Mouse (Mus musculus): ENCODE results near the gene Usp4. TPM values are rescaled to one million over a fixed set of nuclear protein-coding genes. Genes with fewer than 3 reads are reported as not detected.

Usp4 gene
- polyA plus RNA-seq (2014; fragmentation: Nextera tagmentation; extraction: Ambion mirVana): 100.0 and 113 TPM in 2 replicates

GRCm38 (mm10) chr9:108347540-108348289 is at the start of gene Usp4:
TSS of gene Usp4 (plus strand) at chr9:108347853.
- H3K4me2 ChIP-seq: peak within 1 kb of the TSS; percentile 92
- WGBS (ENCODE audit: insufficient replicate concordance): under 1% methylated on average over 74 of the region's 75 CpGs
- peak; percentile 95 for ATAC-seq (replicated peaks; ENCODE audit: insufficient number of reproducible peaks, low FRiP score, low TSS enrichment)
- peaks cover 7% of the 10 kb centered on the region for H3K4me1 ChIP-seq (ENCODE audit: control insufficient read depth, insufficient read depth, low read length)
- H3K9me3 ChIP-seq (replicated peaks; ENCODE audit: control insufficient read depth, low read length): no peaks in the 10 kb centered on the region
- H3K9ac ChIP-seq (ENCODE audit: low read depth, low read length): peak within 1 kb of the TSS; percentile 79
- H3K27ac ChIP-seq (ENCODE audit: low read depth, low read length): peak within 1 kb of the TSS; percentile 97
- peak within 1 kb of the TSS; percentile 96 for H3K4me3 ChIP-seq (ENCODE audit: low read depth, low read length)
- no peaks in the 10 kb centered on the region for H3K27me3 ChIP-seq (ENCODE audit: control insufficient read depth, insufficient read depth, low read length)
- peaks cover 22% of the 10 kb centered on the region for H3K36me3 ChIP-seq (ENCODE audit: control insufficient read depth, insufficient read depth, low read length)

GRCm38 (mm10) chr9:108301853-108302252 is 45.8 kb upstream of the Usp4 start:
- peaks cover 5% of the 10 kb centered on the region; the same call in 1 of the 2 replicates for H3K36me3 ChIP-seq (ENCODE audit: control insufficient read depth, insufficient read depth, low read length)
- H3K27ac ChIP-seq (ENCODE audit: low read depth, low read length): no peak overlapping the region
- H3K9ac ChIP-seq (ENCODE audit: low read depth, low read length): no peak overlapping the region
- H3K27me3 ChIP-seq (ENCODE audit: control insufficient read depth, insufficient read depth, low read length): no peaks in the 10 kb centered on the region
- peaks cover 11% of the 10 kb centered on the region; the same call in 1 of the 2 replicates for H3K4me1 ChIP-seq (ENCODE audit: control insufficient read depth, insufficient read depth, low read length)
- WGBS (ENCODE audit: insufficient replicate concordance): 74% methylated on average over 3 of the region's 3 CpGs
- no peak overlapping the region for H3K4me3 ChIP-seq (ENCODE audit: low read depth, low read length)
- H3K4me2 ChIP-seq: no peak overlapping the region
- ATAC-seq (replicated peaks; ENCODE audit: insufficient number of reproducible peaks, low FRiP score, low TSS enrichment): no peak
- no peaks in the 10 kb centered on the region for H3K9me3 ChIP-seq (replicated peaks; ENCODE audit: control insufficient read depth, low read length)

DNA sequence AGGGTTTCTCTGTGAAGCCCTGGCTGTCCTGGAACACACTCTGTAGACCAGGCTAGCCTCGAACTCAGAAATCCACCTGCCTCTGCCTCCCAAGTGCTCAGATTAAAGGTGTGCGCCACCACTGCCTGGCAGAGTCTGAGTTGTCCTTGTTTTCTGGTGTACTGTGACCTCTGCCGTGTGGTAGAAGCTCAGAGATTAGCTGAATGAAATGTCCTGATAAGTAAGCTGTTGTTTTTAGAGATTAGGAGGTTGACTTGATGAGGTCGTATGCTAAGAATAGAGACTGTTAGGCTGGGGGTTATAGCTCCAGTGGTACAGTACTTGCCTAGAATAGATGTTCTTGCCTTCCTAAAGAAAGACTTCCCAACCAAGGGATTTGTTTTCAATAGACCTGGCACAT is 42.9 kb upstream of the Usp4 start:
- Histone ChIP-seq H3K27ac (ENCODE audit: low read depth, low read length) (peak overlapping the region; percentile 100), H3K4me3 (ENCODE audit: low read depth, low read length) (peak overlapping the region; percentile 83), H3K4me1 (ENCODE audit: control insufficient read depth, insufficient read depth, low read length) (peaks cover 19% of the 10 kb centered on the region), H3K9me3 (replicated peaks; ENCODE audit: control insufficient read depth, low read length) (no peaks in the 10 kb centered on the region), H3K36me3 (ENCODE audit: control insufficient read depth, insufficient read depth, low read length) (peaks cover 5% of the 10 kb centered on the region; the same call in 1 of the 2 replicates), H3K4me2 (peak overlapping the region; percentile 94), H3K27me3 (ENCODE audit: control insufficient read depth, insufficient read depth, low read length) (no peaks in the 10 kb centered on the region), H3K9ac (ENCODE audit: low read depth, low read length) (peak overlapping the region; percentile 93)
- 33% methylated on average over 4 of the region's 4 CpGs for WGBS (ENCODE audit: insufficient replicate concordance)
- ATAC-seq (replicated peaks; ENCODE audit: insufficient number of reproducible peaks, low FRiP score, low TSS enrichment): no peak

DNA sequence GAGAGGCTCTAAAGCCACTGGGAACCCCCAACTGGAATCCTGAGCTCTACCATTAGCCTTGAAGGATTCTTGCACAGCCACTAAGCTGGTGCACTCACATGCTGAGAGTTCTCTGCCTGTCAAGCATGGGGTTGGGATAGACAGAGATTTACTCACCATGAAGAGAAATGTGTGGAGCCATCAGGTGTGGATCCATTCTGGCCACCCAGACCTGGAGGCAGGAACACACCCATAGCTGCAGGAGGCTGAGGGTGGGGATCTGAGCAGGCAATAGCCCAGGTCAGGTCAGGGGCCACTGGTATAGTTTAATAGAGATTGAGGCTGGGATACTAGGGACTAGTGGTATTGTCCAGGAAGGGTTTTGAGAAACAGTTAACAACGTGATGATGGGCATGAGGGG is 42.5 kb upstream of the Usp4 start:
- no peak for ATAC-seq (replicated peaks; ENCODE audit: insufficient number of reproducible peaks, low FRiP score, low TSS enrichment)
- peak overlapping the region; percentile 94 for H3K4me2 ChIP-seq
- H3K9ac ChIP-seq (ENCODE audit: low read depth, low read length): peak overlapping the region; percentile 93
- WGBS (ENCODE audit: insufficient replicate concordance): 0% methylated on average over 1 of the region's 1 CpGs
- H3K36me3 ChIP-seq (ENCODE audit: control insufficient read depth, insufficient read depth, low read length): peaks cover 5% of the 10 kb centered on the region; the same call in 1 of the 2 replicates
- peak overlapping the region; percentile 100 for H3K27ac ChIP-seq (ENCODE audit: low read depth, low read length)
- no peaks in the 10 kb centered on the region for H3K9me3 ChIP-seq (replicated peaks; ENCODE audit: control insufficient read depth, low read length)
- H3K4me3 ChIP-seq (ENCODE audit: low read depth, low read length): peak overlapping the region; percentile 83
- H3K4me1 ChIP-seq (ENCODE audit: control insufficient read depth, insufficient read depth, low read length): peaks cover 19% of the 10 kb centered on the region
- H3K27me3 ChIP-seq (ENCODE audit: control insufficient read depth, insufficient read depth, low read length): no peaks in the 10 kb centered on the region

DNA sequence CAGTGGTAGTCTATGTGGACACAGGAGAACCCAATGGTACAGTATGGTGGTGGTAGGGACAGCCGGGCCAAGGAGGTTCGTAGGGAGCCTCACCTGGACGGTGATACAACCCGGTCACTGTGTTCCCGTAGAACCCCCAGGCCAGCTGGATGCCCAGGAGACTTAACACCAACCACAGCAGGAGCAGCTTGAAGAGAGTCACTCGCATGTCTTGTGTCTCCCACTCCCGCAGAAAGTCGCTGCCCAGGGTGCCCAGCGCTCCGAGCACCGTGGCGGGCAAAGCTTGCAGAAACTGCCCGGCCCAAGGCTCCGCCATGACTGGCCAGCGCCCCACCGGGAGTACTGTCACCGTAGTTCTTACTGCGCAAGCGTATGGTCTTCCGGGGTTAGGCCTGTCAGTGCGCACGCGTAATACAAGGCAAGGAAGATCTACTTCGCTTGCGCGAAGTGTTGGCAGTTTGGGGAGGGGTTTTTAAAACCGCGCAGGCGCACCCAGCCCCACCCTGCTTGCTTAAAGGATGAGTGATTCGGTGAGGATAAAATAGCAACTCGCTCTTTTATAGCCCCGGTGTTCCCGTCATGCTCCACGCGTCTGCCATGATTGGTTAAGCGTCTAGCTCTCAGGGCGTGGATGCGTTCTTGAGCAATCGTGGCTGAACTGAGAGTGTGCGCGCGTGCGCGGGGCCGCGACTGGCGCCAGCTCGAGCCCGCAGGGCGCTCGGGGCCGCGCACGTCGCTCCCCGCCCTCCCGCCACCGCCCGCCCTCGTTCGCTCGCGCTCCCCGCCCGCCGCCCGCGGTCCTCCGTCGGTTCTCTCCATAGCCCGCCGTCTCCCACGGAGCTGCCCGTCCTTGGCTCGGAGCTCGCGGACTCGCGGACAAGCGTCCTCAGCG is 41.8 kb upstream of the Usp4 start, which contains the start of the genes Rhoa and Tcta:
TSS of gene Rhoa (plus strand) at position 501 of the 892 bp plus-strand sequence.
TSS of gene Tcta (minus strand) at position 532 of the 892 bp plus-strand sequence.
- Histone ChIP-seq H3K27me3 (ENCODE audit: control insufficient read depth, insufficient read depth, low read length) (no peaks in the 10 kb centered on the region), H3K4me2 (peak within 1 kb of the TSS; percentile 94), H3K36me3 (ENCODE audit: control insufficient read depth, insufficient read depth, low read length) (peaks cover 5% of the 10 kb centered on the region; the same call in 1 of the 2 replicates), H3K4me3 (ENCODE audit: low read depth, low read length) (peak within 1 kb of the TSS; percentile 83), H3K27ac (ENCODE audit: low read depth, low read length) (peak within 1 kb of the TSS; percentile 100), H3K9ac (ENCODE audit: low read depth, low read length) (peak within 1 kb of the TSS; percentile 98), H3K4me1 (ENCODE audit: control insufficient read depth, insufficient read depth, low read length) (peaks cover 24% of the 10 kb centered on the region), H3K9me3 (replicated peaks; ENCODE audit: control insufficient read depth, low read length) (no peaks in the 10 kb centered on the region)
- peak; percentile 93 for ATAC-seq (replicated peaks; ENCODE audit: insufficient number of reproducible peaks, low FRiP score, low TSS enrichment)
- WGBS (ENCODE audit: insufficient replicate concordance): under 1% methylated on average over 81 of the region's 81 CpGs

- peak overlapping the region; percentile 94 for H3K4me2 ChIP-seq
- H3K9ac ChIP-seq (ENCODE audit: low read depth, low read length): peak overlapping the region; percentile 98
- no peaks in the 10 kb centered on the region for H3K27me3 ChIP-seq (ENCODE audit: control insufficient read depth, insufficient read depth, low read length)
- ATAC-seq (replicated peaks; ENCODE audit: insufficient number of reproducible peaks, low FRiP score, low TSS enrichment): peak; percentile 86
- H3K4me1 ChIP-seq (ENCODE audit: control insufficient read depth, insufficient read depth, low read length): peaks cover 28% of the 10 kb centered on the region
- H3K9me3 ChIP-seq (replicated peaks; ENCODE audit: control insufficient read depth, low read length): no peaks in the 10 kb centered on the region
- H3K4me3 ChIP-seq (ENCODE audit: low read depth, low read length): peak overlapping the region; percentile 83
- H3K36me3 ChIP-seq (ENCODE audit: control insufficient read depth, insufficient read depth, low read length): peaks cover 5% of the 10 kb centered on the region; the same call in 1 of the 2 replicates
- peak overlapping the region; percentile 100 for H3K27ac ChIP-seq (ENCODE audit: low read depth, low read length)
- under 1% methylated on average over 49 of the region's 51 CpGs for WGBS (ENCODE audit: insufficient replicate concordance)
Observed at GRCm38 (mm10) chr9:108306571-108306980, 41.1 kb upstream of the Usp4 start.

GRCm38 (mm10) chr9:108307021-108307807 is 40.4 kb upstream of the Usp4 start:
- H3K9ac ChIP-seq (ENCODE audit: low read depth, low read length): peak overlapping the region; percentile 98
- H3K27me3 ChIP-seq (ENCODE audit: control insufficient read depth, insufficient read depth, low read length): no peaks in the 10 kb centered on the region
- H3K4me2 ChIP-seq: peak overlapping the region; percentile 94
- peak overlapping the region; percentile 100 for H3K27ac ChIP-seq (ENCODE audit: low read depth, low read length)
- H3K4me1 ChIP-seq (ENCODE audit: control insufficient read depth, insufficient read depth, low read length): peaks cover 28% of the 10 kb centered on the region
- H3K9me3 ChIP-seq (replicated peaks; ENCODE audit: control insufficient read depth, low read length): no peaks in the 10 kb centered on the region
- 16% methylated on average over 12 of the region's 12 CpGs for WGBS (ENCODE audit: insufficient replicate concordance)
- H3K4me3 ChIP-seq (ENCODE audit: low read depth, low read length): peak overlapping the region; percentile 83
- no peak for ATAC-seq (replicated peaks; ENCODE audit: insufficient number of reproducible peaks, low FRiP score, low TSS enrichment)
- H3K36me3 ChIP-seq (ENCODE audit: control insufficient read depth, insufficient read depth, low read length): peaks cover 5% of the 10 kb centered on the region; the same call in 1 of the 2 replicates
